Mouse (Mus musculus) thymus, adult 2 months (tissue): ENCODE data around the gene Slc22a18. TPM values are rescaled to one million over a fixed set of nuclear protein-coding genes. Genes with fewer than 3 reads are reported as not detected.
A peak's percentile ranks its signal among the peaks of the same experiment; 100 is the strongest.

Experiments
- DNase-seq: peaks from one replicate; pipeline ENCODE4 v3.0.0; 2021
- H3K27ac ChIP-seq: fragments of 200-500 bp; 2 replicates; pipeline ENCODE4 v1.5.1; 2012; ENCODE audit warnings: low read length, control low read depth; ENCODE audit not compliant: control insufficient read depth, insufficient read depth
- H3K27me3 ChIP-seq: fragments of 200-500 bp; 2 replicates; pipeline ENCODE4 v1.6.1; 2012; ENCODE audit warnings: mild to moderate bottlenecking, low read length, moderate library complexity, mixed read lengths; ENCODE audit not compliant: control insufficient read depth, insufficient read depth
- H3K36me3 ChIP-seq: fragments of 200-500 bp; 2 replicates; pipeline ENCODE4 v1.6.1; 2012; ENCODE audit warnings: mild to moderate bottlenecking, low read length, moderate library complexity; ENCODE audit not compliant: control insufficient read depth, insufficient read depth
- H3K4me1 ChIP-seq: fragments of 200-500 bp; replicated peaks from 2 replicates; pipeline ENCODE4 v1.6.1; 2012; ENCODE audit warnings: low read length; ENCODE audit not compliant: control insufficient read depth, insufficient read depth
- H3K4me3 ChIP-seq: fragments of 200-500 bp; 2 replicates; pipeline ENCODE4 v1.5.1; 2012; ENCODE audit warnings: mild to moderate bottlenecking, low read length, control low read depth, moderate library complexity; ENCODE audit not compliant: control insufficient read depth, insufficient read depth
- CTCF ChIP-seq: fragments of 200-500 bp; IDR thresholded peaks from 2 replicates; pipeline ENCODE4 v1.5.1; 2012; ENCODE audit warnings: mild to moderate bottlenecking, control low read depth, low read length, moderate library complexity, borderline replicate concordance; ENCODE audit not compliant: control insufficient read depth, poor library complexity, insufficient read depth; ENCODE audit errors: extremely low read depth
- POLR2A ChIP-seq: fragments of 200-500 bp; IDR thresholded peaks from 2 replicates; pipeline ENCODE4 v1.6.1; 2012; ENCODE audit warnings: mild to moderate bottlenecking, low read length, control low read depth, moderate library complexity; ENCODE audit not compliant: control insufficient read depth, poor library complexity, insufficient read depth; ENCODE audit errors: extremely low read depth
- WGBS: fragments of 180-500 bp; shearing (Covaris S2); methylation state at CpG from one replicate; pipeline ENCODE4 v1.1.7; 2018; 5-methylcytosine and 5-hydroxymethylcytosine counted together
- polyA plus RNA-seq: library from polyadenylated mRNA; depleted of rRNA; stranded (reverse); fragments of >200 nt; gene quantifications from 2 replicates; pipeline ENCODE4 v1.2.3, GENCODE M21; 2012

The Slc22a18 gene
- polyA plus RNA-seq, 1 experiment = 8.0 TPM

DNA sequence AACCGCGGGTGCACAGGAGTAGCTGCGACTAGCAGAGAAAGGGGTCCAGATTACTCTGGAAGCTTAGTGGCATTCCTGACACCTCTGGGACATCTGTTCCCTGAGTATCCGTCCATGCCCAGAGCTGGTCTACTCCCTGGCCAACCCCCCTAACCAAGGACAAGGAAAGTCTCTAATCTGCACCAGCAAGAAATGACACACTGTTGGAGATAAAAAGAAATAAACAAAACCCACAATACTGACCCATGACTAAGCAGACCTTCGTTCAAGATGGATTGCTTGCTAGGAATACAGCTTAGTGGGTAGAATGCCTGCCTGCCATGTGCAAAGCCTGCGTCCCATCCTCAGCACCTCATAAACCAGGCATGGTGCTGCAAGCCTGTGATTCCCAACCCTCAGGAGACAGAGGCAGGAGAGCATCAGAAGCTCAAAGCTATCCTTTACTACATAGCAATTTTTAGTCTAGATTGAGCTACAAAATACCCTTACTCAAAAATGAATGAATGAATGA is 20.1 kb downstream of the Slc22a18 start:
- Histone ChIP-seq H3K4me3 (no peak overlapping the region), H3K36me3 (no peaks in the 10 kb centered on the region), H3K4me1 (no peaks in the 10 kb centered on the region), H3K27ac (no peak overlapping the region), H3K27me3 (no peaks in the 10 kb centered on the region)
- WGBS = 90% methylated on average over 6 of the region's 6 CpGs
- TF ChIP-seq CTCF (no peak), POLR2A (no peak)
- no peak for DNase-seq

DNA sequence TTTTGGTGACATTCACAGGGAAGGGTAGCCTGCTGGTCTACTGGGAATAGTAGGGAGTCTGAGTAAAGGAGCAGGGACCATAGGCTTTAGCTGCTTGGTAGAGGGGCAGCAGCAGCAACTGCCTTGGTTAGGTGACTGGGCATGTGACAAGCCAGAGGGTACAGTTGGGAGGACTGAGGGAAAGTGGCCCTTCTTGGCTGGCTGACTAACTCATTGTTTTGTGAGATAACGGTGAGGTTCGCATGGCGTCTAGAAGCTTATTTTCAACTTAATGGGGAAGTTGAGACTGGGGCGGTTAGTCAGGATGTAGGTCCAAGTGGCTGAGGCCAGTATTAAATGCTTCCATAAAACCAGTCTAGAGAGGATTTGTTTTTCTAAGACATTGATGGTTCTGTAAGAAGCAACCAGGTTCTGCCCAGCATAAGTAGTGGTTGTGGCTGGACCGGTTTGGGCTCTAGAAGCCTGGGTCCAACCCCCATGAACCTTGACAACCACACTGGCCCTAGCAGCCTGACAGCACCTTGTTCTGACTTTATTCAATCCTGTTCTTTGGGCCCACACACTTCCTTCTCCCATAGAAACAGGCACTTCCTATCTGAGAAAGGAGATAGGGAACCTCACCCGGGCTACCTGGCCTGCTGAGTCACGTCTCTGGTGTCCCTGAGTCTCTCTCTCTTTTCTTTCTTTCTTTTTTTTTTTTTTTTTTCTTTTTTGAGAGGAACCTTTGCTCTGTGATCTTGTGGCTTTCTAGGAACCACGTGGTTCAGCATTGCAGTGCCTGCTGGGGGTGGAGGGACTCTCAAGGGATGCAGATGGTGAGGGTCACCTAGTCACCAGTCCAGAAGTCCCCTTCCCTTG is 21.8 kb downstream of the Slc22a18 start:
- Histone ChIP-seq H3K4me3 (no peak overlapping the region), H3K4me1 (no peaks in the 10 kb centered on the region)

DNA sequence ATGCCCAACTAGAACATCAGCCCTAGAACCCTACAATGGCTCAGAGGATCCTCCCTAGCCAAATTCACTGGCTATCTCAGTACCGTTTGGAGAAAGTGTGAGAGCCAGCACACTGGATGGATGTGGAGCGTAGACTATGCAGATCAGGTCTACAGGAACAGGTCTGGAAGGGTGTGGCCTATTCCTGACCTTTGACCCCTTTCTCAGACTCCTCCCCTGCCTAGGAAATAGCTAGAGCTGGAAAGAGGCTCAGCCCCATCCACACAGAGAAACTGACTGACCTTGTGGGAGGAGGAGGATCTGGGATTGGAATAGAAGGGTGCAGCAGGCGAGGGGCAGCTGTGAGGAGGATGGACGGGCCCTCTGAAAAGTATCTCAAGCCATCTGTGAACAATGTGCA is 25.0 kb downstream of the Slc22a18 start:
- TF ChIP-seq CTCF = no peak
- TF ChIP-seq POLR2A = no peak
- Histone ChIP-seq H3K27me3 (peaks cover 13% of the 10 kb centered on the region; the same call in 1 of the 2 replicates), H3K4me1 (peaks cover 6% of the 10 kb centered on the region; the same call in 1 of the 2 replicates), H3K36me3 (no peaks in the 10 kb centered on the region), H3K27ac (no peak overlapping the region), H3K4me3 (no peak overlapping the region)
- WGBS = 94% methylated on average over 4 of the region's 4 CpGs
- DNase-seq = no peak

More for the DNA sequence above, 21.8 kb downstream of the Slc22a18 start:
- H3K36me3 ChIP-seq = no peaks in the 10 kb centered on the region
- no peak for DNase-seq
- 16% methylated on average over 8 of the region's 8 CpGs for WGBS
- TF ChIP-seq POLR2A (no peak), CTCF (no peak)
- H3K27ac ChIP-seq = no peak overlapping the region
- H3K27me3 ChIP-seq = no peaks in the 10 kb centered on the region

DNA sequence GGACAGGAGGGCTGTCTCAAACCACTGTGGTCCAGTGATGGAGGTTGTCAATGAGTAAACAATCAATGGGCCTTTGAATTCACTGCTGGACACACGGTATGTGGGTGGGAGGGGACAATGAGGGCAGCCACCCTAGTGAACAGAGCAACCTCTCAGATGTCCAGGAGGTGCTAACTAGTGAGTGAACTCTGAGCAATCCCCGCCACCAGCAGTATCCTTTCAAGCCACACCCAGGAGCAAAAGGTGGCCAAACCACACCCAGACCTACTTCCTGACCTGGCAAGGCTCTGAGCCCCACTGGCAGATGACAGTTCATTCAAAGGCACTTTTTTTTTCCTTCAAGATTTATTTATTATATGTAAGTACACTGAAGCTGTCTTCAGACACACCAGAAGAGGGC is 27.4 kb downstream of the Slc22a18 start:
- peaks cover 13% of the 10 kb centered on the region; the same call in 1 of the 2 replicates for H3K27me3 ChIP-seq
- 61% methylated on average over 2 of the region's 2 CpGs for WGBS
- peaks cover 6% of the 10 kb centered on the region; the same call in 1 of the 2 replicates for H3K4me1 ChIP-seq
- no peak overlapping the region for H3K27ac ChIP-seq
- H3K4me3 ChIP-seq = no peak overlapping the region
- H3K36me3 ChIP-seq = no peaks in the 10 kb centered on the region
- no peak for TF ChIP-seq CTCF
- TF ChIP-seq POLR2A = no peak
- no peak for DNase-seq

DNA sequence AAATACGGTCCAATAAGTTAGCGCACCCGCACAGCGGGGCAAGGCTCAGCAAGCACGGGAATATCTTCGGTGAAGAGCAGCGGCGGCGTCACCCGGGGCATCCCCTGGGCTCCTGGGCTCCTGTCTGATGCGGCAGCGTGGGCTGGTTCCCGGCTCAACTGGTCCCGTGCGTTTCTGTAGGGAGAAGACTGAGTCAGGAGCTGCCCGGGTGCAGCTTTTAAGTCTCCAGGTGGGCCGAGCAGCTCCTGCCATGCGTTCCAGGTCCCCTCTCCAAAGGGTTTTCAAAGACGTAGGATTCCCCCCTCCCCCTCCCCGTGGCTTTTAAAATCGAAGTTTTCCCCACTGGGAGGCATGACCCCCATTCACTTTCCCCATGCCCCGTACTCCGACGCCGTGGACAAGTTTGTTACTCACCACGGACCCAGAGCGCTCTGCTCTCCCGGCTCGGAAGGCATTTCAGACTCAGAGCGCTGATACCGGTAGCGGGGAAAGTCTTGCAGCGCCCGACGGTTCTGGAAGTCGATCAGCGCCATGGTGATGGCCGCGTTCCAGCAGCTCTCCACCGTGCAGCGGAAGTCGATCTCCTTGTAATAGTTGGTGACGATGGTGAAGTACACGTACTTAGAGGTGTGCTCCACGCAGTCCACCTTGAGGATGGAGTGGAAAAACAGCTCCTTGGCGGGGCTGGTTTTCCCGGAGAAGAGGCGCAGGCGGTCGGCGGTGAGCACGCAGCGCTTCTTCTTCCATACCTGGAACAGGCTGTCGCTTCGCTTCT is 28.3 kb downstream of the Slc22a18 start:
- Histone ChIP-seq H3K27me3 (peaks cover 13% of the 10 kb centered on the region; the same call in 1 of the 2 replicates), H3K27ac (no peak overlapping the region), H3K4me3 (peak overlapping the region; percentile 3; the same call in 1 of the 2 replicates), H3K4me1 (peaks cover 6% of the 10 kb centered on the region; the same call in 1 of the 2 replicates), H3K36me3 (no peaks in the 10 kb centered on the region)
- no peak for DNase-seq
- 5% methylated on average over 55 of the region's 55 CpGs for WGBS
- TF ChIP-seq POLR2A = no peak
